Mouse (Mus musculus) CH12.LX (cell line): Measurements from ENCODE around the gene Lrriq4. TPM values are rescaled to one million over a fixed set of nuclear protein-coding genes. Genes with fewer than 3 reads are reported as not detected.
A peak's percentile ranks its signal among the peaks of the same experiment; 100 is the strongest.

Source experiments
- DNase-seq: peaks from one replicate; pipeline ENCODE4 v3.0.0-alpha.2; 2013; ENCODE audit errors: extremely low read depth
- H3K27ac ChIP-seq: 2 replicates; pipeline ENCODE4 v1.5.1; 2012; ENCODE audit warnings: low read depth, mild to moderate bottlenecking, control low read depth, moderate library complexity; ENCODE audit not compliant: insufficient read depth
- H3K27me3 ChIP-seq: replicated peaks from 2 replicates; pipeline ENCODE3; 2012; ENCODE audit warnings: inconsistent platforms
- H3K36me3 ChIP-seq, 2 experiments: replicated peaks in 1 of 2; 2 replicates each; pipeline versions ENCODE3 to v1.6.1; 2012; ENCODE audit warnings: inconsistent platforms in 1 of 2, low read length in 1 of 2, mild to moderate bottlenecking in 1 of 2, mixed read lengths in 1 of 2, moderate library complexity in 1 of 2; ENCODE audit not compliant: control insufficient read depth in 1 of 2, insufficient read depth in 1 of 2
- H3K4me1 ChIP-seq, 2 experiments: 2 replicates each; pipeline ENCODE4 v1.6.1; 2012; ENCODE audit warnings: inconsistent platforms in 1 of 2, moderate library complexity in 1 of 2; ENCODE audit not compliant: insufficient read depth in 2 of 2, control insufficient read depth in 1 of 2
- H3K4me2 ChIP-seq: 2 replicates; pipeline ENCODE4 v1.6.1; 2012; ENCODE audit warnings: low read depth, mild to moderate bottlenecking, control low read depth; ENCODE audit not compliant: poor library complexity, insufficient read depth, severe bottlenecking
- H3K4me3 ChIP-seq, 3 experiments: fragments of 150-350 bp in 1 of 3; sonication (generic) in 1 of 3; replicated peaks in 1 of 3; 2 replicates each; pipeline versions ENCODE3 to v1.5.1; 2011 to 2012; ENCODE audit warnings: low read depth in 2 of 3, low read length in 2 of 3, mild to moderate bottlenecking in 2 of 3, moderate library complexity in 2 of 3, control low read depth in 1 of 3, improper control_type of control experiment in 1 of 3, inconsistent platforms in 1 of 3, mixed read lengths in 1 of 3; ENCODE audit not compliant: poor library complexity in 1 of 3
- H3K79me2 ChIP-seq: replicated peaks from 2 replicates; pipeline ENCODE4 v1.6.1; 2012; ENCODE audit warnings: mild to moderate bottlenecking, moderate library complexity; ENCODE audit not compliant: control insufficient read depth, poor library complexity, insufficient read depth, severe bottlenecking; ENCODE audit errors: extremely low read depth
- H3K9ac ChIP-seq: 2 replicates; pipeline ENCODE4 v1.6.1; 2012; ENCODE audit warnings: low read depth, mild to moderate bottlenecking, control low read depth, moderate library complexity; ENCODE audit not compliant: insufficient read depth
- H3K9me3 ChIP-seq: replicated peaks from 2 replicates; pipeline ENCODE3; 2012; ENCODE audit warnings: low read length, inconsistent platforms, mixed read lengths
- CHD1 ChIP-seq: IDR thresholded peaks from 2 replicates; pipeline ENCODE4 v1.6.1; 2012; ENCODE audit warnings: low read depth, low read length, improper control_type of control experiment, inconsistent platforms
- CTCF ChIP-seq, 2 experiments: IDR thresholded peaks in 1 of 2; conservative IDR thresholded peaks in 1 of 2; 2 replicates each; pipeline ENCODE4 v1.5.1; 2011 to 2012; ENCODE audit warnings: low read depth in 2 of 2, low read length in 2 of 2, improper control_type of control experiment in 1 of 2, inconsistent platforms in 1 of 2, mild to moderate bottlenecking in 1 of 2, moderate library complexity in 1 of 2
- ELF1 ChIP-seq: IDR thresholded peaks from 2 replicates; pipeline ENCODE4 v1.6.1; 2014; ENCODE audit warnings: low read depth, mild to moderate bottlenecking, inconsistent platforms, low read length, improper control_type of control experiment
- ETS1 ChIP-seq: conservative IDR thresholded peaks from 2 replicates; pipeline ENCODE4 v1.6.1; 2012; ENCODE audit warnings: low read depth, mild to moderate bottlenecking, inconsistent platforms, low read length, improper control_type of control experiment, moderate library complexity
- GABPA ChIP-seq: IDR thresholded peaks from 2 replicates; pipeline ENCODE4 v1.6.1; 2012; ENCODE audit warnings: low read depth, low read length, improper control_type of control experiment, inconsistent platforms; ENCODE audit not compliant: insufficient replicate concordance
- HCFC1 ChIP-seq: IDR thresholded peaks from 2 replicates; pipeline ENCODE4 v1.6.1; 2012; ENCODE audit warnings: low read depth, mild to moderate bottlenecking, inconsistent platforms, low read length, improper control_type of control experiment
- IRF4 ChIP-seq: IDR thresholded peaks from 2 replicates; pipeline ENCODE4 v1.6.1; 2014; ENCODE audit warnings: low read depth, mild to moderate bottlenecking, inconsistent platforms, low read length, improper control_type of control experiment
- MEF2A ChIP-seq: IDR thresholded peaks from 2 replicates; pipeline ENCODE4 v1.6.1; 2014; ENCODE audit warnings: low read depth, mild to moderate bottlenecking, inconsistent platforms, low read length, improper control_type of control experiment, borderline replicate concordance
- NRF1 ChIP-seq: IDR thresholded peaks from 2 replicates; pipeline ENCODE4 v1.6.1; 2014; ENCODE audit warnings: low read depth, mild to moderate bottlenecking, inconsistent platforms, low read length, improper control_type of control experiment, moderate library complexity
- PAX5 ChIP-seq: IDR thresholded peaks from 2 replicates; pipeline ENCODE4 v1.6.1; 2012; ENCODE audit warnings: low read length, inconsistent platforms, mixed read lengths
- RAD21 ChIP-seq: IDR thresholded peaks from 2 replicates; pipeline ENCODE4 v1.6.1; 2011; ENCODE audit warnings: low read depth, mild to moderate bottlenecking, low read length, improper control_type of control experiment, moderate library complexity
- TBP ChIP-seq: conservative IDR thresholded peaks from 2 replicates; pipeline ENCODE4 v1.6.1; 2011; ENCODE audit warnings: low read depth, low read length, improper control_type of control experiment
- TCF12 ChIP-seq: IDR thresholded peaks from 2 replicates; pipeline ENCODE4 v1.6.1; 2014; ENCODE audit warnings: low read depth, mild to moderate bottlenecking, inconsistent platforms, low read length, improper control_type of control experiment
- USF1 ChIP-seq: IDR thresholded peaks from 2 replicates; pipeline ENCODE4 v1.6.1; 2014; ENCODE audit warnings: low read depth, mild to moderate bottlenecking, inconsistent platforms, low read length, improper control_type of control experiment
- USF2 ChIP-seq: conservative IDR thresholded peaks from 2 replicates; pipeline ENCODE4 v1.6.1; 2011; ENCODE audit warnings: low read depth, low read length, improper control_type of control experiment
- ZC3H11A ChIP-seq: IDR thresholded peaks from 2 replicates; pipeline ENCODE4 v1.6.1; 2012; ENCODE audit warnings: low read depth, mild to moderate bottlenecking, inconsistent platforms, low read length, improper control_type of control experiment
- ZKSCAN1 ChIP-seq: IDR thresholded peaks from 2 replicates; pipeline ENCODE4 v1.6.1; 2012; ENCODE audit warnings: low read depth, inconsistent platforms, low read length, improper control_type of control experiment, borderline replicate concordance
- ZMIZ1 ChIP-seq: IDR thresholded peaks from 2 replicates; pipeline ENCODE4 v1.6.1; 2012; ENCODE audit warnings: low read depth, mild to moderate bottlenecking, inconsistent platforms, low read length, improper control_type of control experiment
- ZNF384 ChIP-seq: IDR thresholded peaks from 2 replicates; pipeline ENCODE4 v1.6.1; 2012; ENCODE audit warnings: low read depth, low read length, improper control_type of control experiment, inconsistent platforms
- dilution Hi-C: fragments of 300-500 bp; cut with MboI; formaldehyde crosslinking; loops from 2 replicates; pipeline ENCODE4 v1.14.3; 2020; ENCODE audit warnings: low sequenced_read_pairs; ENCODE audit not compliant: extremely low pct_unique_long_range_greater_than_20kb, extremely low pct_ligation_motif_present
- in situ Hi-C: fragments of 300-500 bp; cut with MboI; formaldehyde crosslinking; loops from 3 replicates; pipeline ENCODE4 v1.14.3; 2019; ENCODE audit warnings: low sequenced_read_pairs, low pct_ligation_motif_present, low pct_unique_long_range_greater_than_20kb, mixed read lengths
- polyA plus RNA-seq: library from polyadenylated mRNA; unstranded; fragments of >175 nt; gene quantifications from 2 replicates; pipeline ENCODE4 v1.2.1, GENCODE M21; 2012; ENCODE audit warnings: low read depth; ENCODE audit not compliant: insufficient read length
- total RNA-seq, 2 experiments: library from RNA; depleted of rRNA; stranded (reverse); fragments of 300-350 nt in 1 of 2; fragments of >200 nt in 1 of 2; gene quantifications; 2 replicates each; pipeline ENCODE4 v1.2.3; 2012 to 2014

The Lrriq4 gene
- total and polyA plus RNA-seq, 3 experiments, result not detected

GRCm38 (mm10) chr3:30648466-30648865, 4.2 kb downstream of the Lrriq4 start:
- Histone ChIP-seq H3K79me2 (no peaks in the 10 kb centered on the region), H3K9me3 (no peaks in the 10 kb centered on the region), H3K27ac (no peak overlapping the region), H3K4me1 (no peaks in the 10 kb centered on the region), H3K4me2 (no peak overlapping the region), H3K27me3 (no peaks in the 10 kb centered on the region), H3K9ac (no peak overlapping the region), H3K36me3 (no peaks in the 10 kb centered on the region), H3K4me3 (no peak overlapping the region)
- in situ Hi-C loops (no loop called here), dilution Hi-C loops (no loop called here)
- no peak for TF ChIP-seq TBP
- no peak for TF ChIP-seq ELF1
- TF ChIP-seq NRF1, result no peak
- no peak for TF ChIP-seq USF1
- no peak for TF ChIP-seq PAX5
- no peak for TF ChIP-seq RAD21
- no peak for TF ChIP-seq HCFC1
- TF ChIP-seq CHD1, result no peak
- no peak for TF ChIP-seq MEF2A
- TF ChIP-seq TCF12, result no peak
- TF ChIP-seq USF2, result no peak
- TF ChIP-seq ZKSCAN1, result no peak
- TF ChIP-seq ETS1, result no peak
- TF ChIP-seq ZMIZ1, result no peak
- TF ChIP-seq ZNF384, result no peak
- no peak for TF ChIP-seq GABPA
- TF ChIP-seq ZC3H11A, result no peak
- DNase-seq, result no peak

GRCm38 (mm10) chr3:30650062-30650841, 5.9 kb downstream of the Lrriq4 start:
- no peaks in the 10 kb centered on the region for H3K27me3 ChIP-seq
- no peaks in the 10 kb centered on the region for H3K36me3 ChIP-seq
- dilution Hi-C loops (no loop called here), in situ Hi-C loops (no loop called here)
- TF ChIP-seq CTCF (conservative IDR thresholded peaks at IDR 0.05 in 1 of 2, IDR thresholded peaks at IDR 0.05 in 1 of 2; ENCODE audit: low read depth in 2 of 2, low read length in 2 of 2), result peak in 1 of 2 experiments; percentile 38; a peak in 2 of 4 replicates
- no peak for TF ChIP-seq IRF4
- peak; percentile 29; the same call in 1 of the 2 replicates for TF ChIP-seq NRF1
- DNase-seq, result no peak
- no peaks in the 10 kb centered on the region for H3K9me3 ChIP-seq
- peak overlapping the region in 1 of 3 experiments; percentile 21 for H3K4me3 ChIP-seq
- H3K9ac ChIP-seq, result no peak overlapping the region
- H3K4me2 ChIP-seq, result peak overlapping the region; percentile 78
- no peak overlapping the region for H3K27ac ChIP-seq
- H3K4me1 ChIP-seq, result no peaks in the 10 kb centered on the region
- H3K79me2 ChIP-seq, result no peaks in the 10 kb centered on the region
